Mouse (Mus musculus) kidney, postnatal 14 days (tissue): ENCODE data around the gene Gm20671.
"Not testable (repeated sequence)": the region's sequence is repeated elsewhere in the genome, so short reads cannot be mapped to it uniquely, and the experiment has no call there.

Experiments
- DNase-seq: peaks from one replicate; pipeline ENCODE4 v3.0.0; 2022; ENCODE audit warnings: mixed read lengths

Gene Gm20671

DNA sequence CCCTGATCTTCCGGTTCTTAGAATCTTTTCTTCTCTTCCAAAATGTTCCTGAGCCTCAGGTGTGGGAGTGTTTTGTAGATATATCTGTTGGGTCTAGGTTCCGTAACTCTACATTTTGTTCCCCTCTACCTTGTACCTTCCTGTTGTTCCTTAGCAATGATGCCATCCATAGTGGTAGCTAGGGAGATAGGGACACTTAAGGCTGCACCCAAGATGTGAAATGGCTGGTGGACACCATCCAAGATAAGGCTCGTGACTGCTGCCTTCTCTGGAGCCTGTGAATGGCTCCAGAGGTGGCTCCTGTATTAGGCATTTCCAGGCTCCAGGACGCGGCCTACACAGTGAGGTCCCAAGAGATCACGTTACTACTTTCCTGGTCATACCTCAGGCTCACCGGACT, 98.6 kb downstream of the Gm20671 start:
- no peak for DNase-seq

DNA sequence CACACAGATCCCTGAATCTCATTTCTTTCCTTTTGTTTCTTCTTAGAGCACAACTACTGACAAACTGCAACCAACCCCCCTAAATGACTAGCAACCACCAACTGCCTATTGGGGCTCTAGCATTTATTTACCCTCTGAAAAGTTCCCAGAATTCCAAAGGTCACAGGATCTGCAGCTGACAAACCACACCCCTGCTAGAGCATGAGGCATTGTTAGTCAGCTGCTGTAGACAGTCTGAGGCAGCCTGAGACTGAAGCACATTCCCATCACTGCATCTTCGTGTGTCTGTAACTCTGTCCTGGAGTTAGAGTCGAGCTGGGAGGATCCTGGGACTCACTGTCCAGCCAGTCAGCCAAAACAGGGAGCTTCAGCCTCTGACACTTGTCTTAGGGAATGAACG, 101.5 kb downstream of the Gm20671 start:
- DNase-seq = not testable (repeated sequence)

DNA sequence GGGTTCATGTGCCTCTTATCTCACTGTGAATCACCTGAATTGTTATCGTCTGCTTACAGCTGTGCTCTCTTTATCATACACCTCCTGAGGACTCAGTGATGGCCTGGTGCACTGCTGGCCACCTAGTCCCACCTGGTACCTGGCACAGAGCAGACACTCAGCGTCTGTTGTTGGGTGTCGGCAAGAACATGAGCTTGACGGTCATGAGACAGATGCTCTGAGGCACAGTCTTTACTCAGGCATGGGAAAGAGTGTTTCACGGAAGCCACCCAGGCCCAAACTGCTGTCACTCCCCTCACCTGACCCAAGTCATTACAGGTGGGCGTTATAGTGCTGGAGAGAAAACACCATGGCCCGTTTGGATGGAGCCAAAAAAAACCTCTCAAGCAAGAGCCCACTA, 102.9 kb downstream of the Gm20671 start:
- DNase-seq = no peak

DNA sequence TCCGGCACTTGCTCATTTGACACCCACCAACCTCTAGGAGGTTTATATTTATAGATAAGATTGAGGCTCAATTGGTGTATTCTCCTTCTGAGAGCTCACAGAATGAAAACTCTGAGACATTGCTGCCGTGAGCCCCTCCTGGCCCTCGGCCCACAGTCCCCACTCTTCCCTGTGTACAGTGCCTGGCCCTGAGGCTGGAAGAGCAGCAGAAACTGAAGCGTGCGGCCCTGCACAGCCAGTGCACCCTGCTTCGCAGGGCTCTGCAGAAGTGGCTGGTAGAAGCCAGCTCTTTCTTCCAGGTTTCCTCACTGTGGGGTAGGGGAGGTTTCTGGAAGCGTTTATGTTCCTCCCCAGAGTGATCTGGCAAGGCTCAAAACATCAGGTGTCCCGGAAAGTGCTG, 104.2 kb downstream of the Gm20671 start:
- DNase-seq = not testable (repeated sequence)

DNA sequence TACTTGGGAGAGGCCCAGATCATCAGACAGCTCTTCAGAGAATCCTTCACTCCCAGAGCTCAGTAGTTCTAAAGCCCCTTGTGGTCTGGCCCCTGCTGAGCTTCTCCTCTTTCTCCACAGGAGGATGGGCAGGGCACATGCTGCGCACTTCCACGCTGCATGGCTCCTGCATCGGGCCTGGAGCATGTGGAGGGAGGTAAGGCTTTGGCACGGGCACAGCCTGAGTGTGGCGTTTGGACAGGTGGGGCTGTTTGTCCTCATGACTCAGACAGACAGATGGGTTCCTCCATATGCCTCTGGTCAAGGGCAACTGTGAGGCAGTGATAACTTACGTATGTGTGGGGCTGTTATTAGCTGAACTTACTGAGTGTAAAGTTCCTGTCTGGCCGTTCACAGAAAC, 104.6 kb downstream of the Gm20671 start:
- DNase-seq = no peak

DNA sequence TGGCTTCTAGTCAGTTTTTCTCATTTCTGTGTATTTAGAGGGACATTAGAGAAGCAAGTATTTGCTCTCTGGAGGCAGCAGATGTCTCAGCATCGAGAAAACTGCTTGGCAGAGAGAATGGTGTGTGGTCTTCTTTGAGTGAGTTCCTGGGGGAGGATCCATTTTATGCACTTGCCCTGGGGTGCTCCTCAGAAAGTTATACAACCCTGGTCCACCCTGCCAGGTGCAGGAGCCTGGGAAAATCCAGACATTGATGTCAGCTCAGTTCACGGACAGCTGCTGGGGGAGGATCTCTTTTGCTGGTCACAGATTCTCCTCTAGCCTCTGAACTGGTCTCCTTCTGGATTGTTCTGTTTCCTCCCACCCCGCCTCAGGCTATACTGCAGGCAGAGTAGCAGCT, 105.6 kb downstream of the Gm20671 start:
- no peak for DNase-seq

DNA sequence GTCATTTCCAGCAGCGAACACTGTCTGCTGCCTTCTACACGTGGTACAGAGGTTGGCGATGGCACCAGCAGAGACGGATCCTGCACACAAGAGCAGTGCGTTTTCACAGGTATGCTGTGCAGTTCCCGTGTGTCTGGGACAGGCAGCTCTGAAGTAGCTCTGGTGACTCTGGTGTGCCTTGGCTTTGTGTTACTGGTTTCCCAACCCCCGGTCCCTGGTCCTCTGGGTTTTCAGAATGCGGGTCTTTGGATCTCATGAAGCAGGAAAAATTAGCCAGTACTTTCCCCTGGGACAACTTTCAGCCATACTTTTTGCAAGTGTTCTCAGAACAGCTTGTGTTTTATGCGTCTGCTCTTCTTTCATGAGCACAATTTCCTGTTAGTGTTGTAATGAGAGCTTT, 106.5 kb downstream of the Gm20671 start:
- no peak for DNase-seq

DNA sequence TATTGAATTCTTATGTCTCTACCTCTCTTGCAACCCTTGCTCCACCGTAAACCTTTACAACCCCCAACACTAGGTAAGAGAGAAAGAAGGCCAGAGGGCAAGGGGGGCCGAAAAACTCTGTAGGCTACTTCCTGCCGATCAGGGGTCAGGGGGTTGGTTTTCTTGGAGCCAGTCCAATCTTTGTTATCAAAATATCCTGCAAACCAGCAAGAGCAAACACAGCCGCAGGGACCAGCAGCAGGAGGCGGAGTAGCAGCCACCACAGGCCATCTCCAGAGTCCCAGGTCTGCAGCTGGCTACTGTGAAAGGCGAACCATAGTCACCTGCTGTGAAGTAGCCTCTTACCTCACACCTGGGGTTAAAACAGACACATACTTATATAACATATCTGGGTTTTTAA, 108.0 kb downstream of the Gm20671 start:
- peak; percentile 17 for DNase-seq

DNA sequence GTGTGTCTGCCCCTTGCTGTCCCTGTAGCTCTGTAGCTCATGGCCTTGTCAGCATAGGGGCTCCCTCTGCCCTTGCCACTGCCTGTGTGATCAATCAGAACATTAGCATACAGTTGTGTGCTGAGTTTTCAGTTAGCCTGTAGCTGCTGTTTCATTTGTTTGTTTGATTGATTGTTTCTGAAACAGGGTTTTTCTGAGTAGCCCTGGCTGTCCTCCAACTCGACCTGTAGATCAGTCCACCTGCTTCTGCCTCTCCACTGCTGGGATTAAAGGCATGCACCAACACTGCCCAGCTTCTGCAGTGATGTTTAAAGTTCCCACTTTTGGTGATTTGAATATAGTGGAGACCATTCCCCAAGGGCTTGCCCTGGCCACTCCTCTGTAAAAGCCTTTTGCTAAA, 109.2 kb downstream of the Gm20671 start:
- no peak for DNase-seq

DNA sequence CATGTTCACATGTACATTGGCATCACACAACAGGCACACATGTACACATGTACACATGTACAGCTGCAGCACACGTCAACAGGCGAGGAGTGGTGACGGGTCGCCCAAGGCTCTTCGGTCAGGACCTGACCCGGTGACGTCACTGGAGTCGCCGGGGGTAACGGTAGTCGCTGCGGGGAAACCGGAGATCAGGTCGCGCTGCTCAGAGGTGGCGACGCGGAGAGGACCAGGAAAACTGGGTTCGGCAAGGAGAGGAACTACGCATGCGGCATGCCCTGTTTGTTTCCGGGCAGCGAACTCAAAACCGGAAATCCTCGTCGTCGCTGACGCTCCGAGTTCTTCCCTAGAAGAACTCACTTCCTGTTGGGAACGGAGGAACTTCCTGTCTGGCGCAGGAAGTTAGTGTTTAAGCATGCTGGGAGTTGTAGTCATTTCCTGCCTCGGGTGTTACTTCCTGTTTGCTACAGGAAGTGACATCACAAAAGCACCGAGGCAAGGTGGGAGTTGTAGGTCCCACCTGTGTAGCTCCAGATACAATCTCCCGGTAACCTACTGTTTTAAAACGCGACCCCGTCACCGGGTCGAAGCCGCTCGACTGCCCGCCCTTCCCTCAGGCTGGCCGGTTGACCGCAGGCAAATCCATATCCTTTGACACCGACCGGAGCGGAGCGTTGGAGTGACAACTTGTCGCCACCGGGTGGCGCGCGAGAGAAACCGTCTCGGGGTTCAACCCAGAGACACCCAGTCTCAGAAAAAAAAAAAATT, 113.0 kb downstream of the Gm20671 start:
- DNase-seq = peak; percentile 93

DNA sequence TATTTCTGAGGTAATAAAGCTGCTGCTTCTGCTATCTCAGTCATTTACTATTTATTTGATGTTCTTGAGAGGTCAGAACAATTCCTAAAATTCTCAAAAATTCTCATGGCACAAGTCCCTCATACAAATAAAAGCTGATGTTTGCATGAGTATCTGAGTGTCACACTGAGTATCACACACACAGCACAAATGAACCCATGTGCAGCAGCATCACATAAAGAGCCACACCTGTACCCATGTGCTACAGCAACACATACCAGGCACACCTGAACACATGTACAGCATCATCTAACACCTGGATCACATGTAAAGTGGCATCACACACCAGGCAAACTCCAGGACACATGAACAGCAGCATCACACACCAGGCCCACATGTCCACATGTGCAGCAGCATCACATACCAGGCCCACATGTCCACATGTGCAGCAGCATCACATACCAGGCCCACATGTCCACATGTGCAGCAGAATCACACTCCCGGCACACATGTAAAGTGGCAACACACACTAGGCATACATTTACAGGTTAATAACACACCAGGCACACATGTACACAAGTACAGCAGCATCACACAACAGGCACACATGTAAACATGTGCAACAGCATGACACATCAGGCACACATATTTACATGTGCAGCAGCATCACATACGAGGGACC, 113.7 kb downstream of the Gm20671 start:
- DNase-seq = no peak

DNA sequence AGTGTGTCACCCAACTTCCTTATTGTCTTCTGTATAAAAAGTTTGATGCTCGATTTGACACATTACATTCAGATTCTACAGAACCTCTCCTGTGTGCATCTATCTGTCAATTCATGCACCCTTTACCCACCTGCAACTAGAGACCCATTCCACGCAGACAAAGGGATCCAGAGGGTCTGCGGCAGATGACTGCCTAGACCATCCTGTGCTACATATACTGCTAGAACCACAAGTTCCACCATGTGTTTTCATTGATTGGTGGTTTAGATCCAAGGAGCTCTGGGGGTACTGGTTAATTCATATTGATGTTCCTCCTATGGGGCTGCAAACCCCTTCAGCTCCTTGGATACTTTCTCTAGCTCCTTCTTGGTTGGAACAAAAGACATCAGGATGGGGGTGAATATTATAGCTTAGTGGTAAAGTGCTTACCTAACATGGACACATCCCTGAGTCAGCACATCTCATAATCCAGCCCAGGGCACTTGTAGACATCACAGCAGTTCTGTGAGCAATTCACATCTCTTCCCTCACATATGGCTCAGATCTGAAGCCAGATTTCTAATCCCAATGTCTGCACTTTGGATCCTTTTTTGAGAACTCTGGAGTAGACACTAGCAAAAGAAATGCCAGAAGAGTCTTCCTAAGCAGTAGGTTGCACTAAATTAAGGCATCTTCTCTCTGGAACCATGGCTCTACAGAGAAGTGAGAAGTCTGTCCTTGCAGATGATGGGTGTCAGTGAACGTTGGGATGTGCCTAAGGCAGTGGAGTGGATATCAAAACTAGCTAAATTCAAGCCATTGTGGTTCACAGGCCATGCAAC, 114.5 kb downstream of the Gm20671 start:
- DNase-seq = no peak

DNA sequence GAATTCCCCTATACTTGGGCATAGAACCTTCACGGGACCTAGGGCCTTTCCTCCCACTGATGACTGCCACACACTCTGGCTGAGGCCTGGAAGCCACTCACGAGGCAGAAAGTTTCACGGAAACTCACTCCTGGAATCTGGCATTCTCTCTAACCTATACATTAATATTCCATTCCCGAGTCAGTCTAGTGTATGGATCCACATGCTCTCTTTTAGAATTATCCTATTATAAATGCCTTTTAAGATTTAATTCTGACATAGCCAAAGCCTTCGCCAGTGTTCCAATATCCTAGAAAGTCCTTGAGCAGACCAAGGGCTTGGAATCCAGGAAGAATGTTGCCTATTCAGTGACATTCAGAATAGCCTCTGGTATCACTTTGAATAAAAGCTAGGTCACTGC, 115.4 kb downstream of the Gm20671 start:
- no peak for DNase-seq

DNA sequence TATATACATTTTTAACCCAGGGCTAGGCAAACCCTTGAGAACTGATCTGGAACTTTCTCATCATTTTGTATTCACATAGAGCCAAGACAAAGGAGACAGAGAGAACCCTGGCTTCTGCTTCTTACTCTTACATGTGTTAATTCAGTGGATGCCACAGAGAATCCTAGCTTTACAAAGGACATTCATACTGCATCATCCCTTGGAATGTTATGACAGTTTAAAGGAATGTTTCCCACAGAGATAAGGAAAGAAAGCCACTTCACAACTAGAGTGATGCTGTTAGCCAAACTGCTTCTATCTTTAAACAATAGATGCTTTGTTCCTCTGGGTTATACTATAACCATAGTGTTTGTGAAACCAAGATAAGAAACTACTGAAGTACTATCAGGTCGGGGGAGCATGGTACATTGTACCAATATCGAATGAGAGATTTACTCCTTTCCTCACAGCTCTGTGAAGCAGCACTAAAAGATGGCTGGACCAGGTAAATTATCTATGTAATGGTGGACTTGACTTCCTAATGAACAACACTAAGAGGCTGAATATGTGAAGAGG, 120.6 kb downstream of the Gm20671 start:
- DNase-seq = no peak

DNA sequence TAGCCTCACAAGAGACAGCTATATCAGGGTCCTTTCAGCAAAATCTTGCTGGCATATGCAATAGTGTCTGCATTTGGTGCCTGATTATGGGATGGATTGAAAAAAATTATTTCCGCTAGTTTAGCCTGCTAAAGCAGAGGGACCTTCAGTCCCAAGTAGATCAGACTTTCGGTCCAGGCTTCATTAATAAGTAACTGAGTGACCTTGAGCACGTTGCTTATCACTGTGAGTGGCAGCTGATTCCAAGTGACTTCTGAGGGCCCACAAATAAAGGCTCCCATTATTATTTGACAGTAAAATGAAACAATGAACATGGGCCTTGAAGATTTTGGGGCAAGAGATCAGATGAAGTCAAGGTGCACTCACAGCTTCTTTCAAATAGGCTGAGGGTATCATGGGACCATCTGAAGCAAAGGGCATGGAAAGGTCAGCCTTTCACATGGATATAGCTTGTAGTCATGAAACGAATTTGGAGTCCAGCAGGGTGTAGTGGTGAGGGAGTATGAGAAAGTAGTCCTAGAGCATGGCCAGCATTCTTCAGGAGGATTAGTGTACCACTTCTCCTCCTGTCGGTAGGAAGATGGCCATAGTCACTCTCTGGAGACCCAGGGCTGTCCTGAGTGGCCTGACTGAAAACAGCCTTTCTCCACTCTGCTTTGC, 129.6 kb downstream of the Gm20671 start:
- DNase-seq = no peak

DNA sequence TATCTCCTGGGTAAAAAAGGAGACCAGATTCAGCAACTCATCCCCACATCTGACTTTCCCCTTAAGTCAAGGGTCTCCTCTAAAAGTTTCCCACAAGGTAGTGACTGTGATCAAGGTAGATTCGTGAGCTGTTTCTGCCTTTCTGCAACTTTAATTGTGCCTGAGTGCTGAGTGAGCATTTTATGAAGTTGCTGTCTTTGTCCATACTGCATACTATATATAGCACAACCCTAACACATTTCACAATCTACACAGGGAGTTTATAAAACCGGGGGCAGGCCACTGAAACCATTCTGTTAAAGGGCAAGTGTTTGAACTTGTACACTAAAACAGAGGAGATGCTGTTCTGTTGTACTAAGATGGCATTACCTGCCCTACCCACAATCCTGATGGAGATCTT, 133.5 kb downstream of the Gm20671 start:
- DNase-seq = no peak
